Mouse (Mus musculus): ENCODE results near the gene Zbtb38. TPM values are rescaled to one million over a fixed set of nuclear protein-coding genes. Genes with fewer than 3 reads are reported as not detected.

Zbtb38 gene
- polyA plus RNA-seq, 1 experiment = 14.8 TPM

DNA sequence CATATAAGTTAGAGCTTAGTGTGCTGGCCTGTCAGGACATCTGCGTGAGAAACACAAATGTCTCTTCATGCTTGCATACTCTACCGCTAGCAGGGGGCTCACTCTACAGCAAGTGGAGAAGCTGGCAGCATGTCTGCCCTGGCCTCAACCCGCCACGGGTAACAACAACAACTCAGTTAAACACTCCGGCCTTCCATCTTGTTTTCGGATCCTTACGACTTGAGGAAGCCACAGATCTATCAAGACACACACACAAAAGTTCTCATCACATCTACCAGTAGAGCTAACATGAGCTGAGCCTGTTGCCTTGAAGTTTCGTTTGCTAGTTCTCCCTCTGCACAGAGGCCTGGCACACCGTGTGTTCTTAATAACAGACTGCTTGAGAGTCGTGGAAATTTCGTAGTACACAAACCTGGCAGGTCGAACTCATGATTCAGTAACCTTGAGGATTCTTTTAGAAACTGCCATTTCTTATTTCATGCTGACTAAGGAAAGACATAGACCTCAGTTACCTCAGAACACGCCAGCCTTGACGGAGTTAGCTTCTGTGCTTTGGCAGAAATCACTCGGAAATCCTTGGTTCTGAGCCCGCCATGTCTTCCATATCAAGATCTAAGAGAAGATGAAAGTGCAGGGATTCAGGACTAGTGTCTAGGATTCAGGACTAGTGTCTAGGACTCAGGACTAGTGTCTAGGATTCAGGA is 34.8 kb downstream of the Zbtb38 start:
- Histone ChIP-seq H3K27ac (ENCODE audit: control insufficient read depth, insufficient read depth, low read depth, low read length, poor library complexity) (no peak overlapping the region), H3K4me3 (replicated peaks; ENCODE audit: control insufficient read depth, low read depth, low read length) (no peak overlapping the region), H3K4me1 (ENCODE audit: control insufficient read depth, insufficient read depth, low read length) (peaks cover 3% of the 10 kb centered on the region)
- 89% methylated on average over 16 of the region's 16 CpGs for WGBS
- TF ChIP-seq CTCF (IDR thresholded peaks at IDR 0.05; ENCODE audit: control insufficient read depth, insufficient read depth, low read length) (no peak), POLR2A (IDR thresholded peaks at IDR 0.05; ENCODE audit: borderline replicate concordance, control insufficient read depth, low read depth, low read length) (no peak)

GRCm38 (mm10) chr9:96716735-96717444 is 35.7 kb downstream of the Zbtb38 start:
- TF ChIP-seq POLR2A (IDR thresholded peaks at IDR 0.05; ENCODE audit: borderline replicate concordance, control insufficient read depth, low read depth, low read length) (no peak), CTCF (IDR thresholded peaks at IDR 0.05; ENCODE audit: control insufficient read depth, insufficient read depth, low read length) (no peak)
- Histone ChIP-seq H3K27ac (ENCODE audit: control insufficient read depth, insufficient read depth, low read depth, low read length, poor library complexity) (no peak overlapping the region; the same call in 1 of the 2 replicates), H3K4me3 (replicated peaks; ENCODE audit: control insufficient read depth, low read depth, low read length) (no peak overlapping the region), H3K4me1 (ENCODE audit: control insufficient read depth, insufficient read depth, low read length) (peaks cover 3% of the 10 kb centered on the region)
- WGBS = 76% methylated on average over 14 of the region's 14 CpGs

DNA sequence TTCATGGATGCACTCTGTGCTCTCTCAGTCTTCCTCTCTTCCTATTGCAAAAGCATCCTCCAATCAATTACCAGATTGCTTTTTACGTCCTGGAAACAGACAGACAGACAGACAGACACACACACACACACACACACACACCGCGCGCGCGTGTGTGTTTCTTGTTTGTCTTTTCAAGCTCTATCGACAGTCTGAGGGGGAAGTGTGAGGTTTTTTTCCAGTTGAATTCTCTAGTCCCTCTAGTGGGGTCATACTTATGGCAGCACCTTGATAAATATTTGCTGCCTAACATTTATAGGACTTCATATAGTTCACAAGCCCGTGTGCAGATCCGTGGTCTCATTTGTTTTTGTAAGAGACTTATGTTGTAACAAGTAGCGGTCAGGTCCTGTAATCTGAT is 36.5 kb downstream of the Zbtb38 start:
- peaks cover 3% of the 10 kb centered on the region for H3K4me1 ChIP-seq (ENCODE audit: control insufficient read depth, insufficient read depth, low read length)
- WGBS = 48% methylated on average over 10 of the region's 10 CpGs
- TF ChIP-seq CTCF (IDR thresholded peaks at IDR 0.05; ENCODE audit: control insufficient read depth, insufficient read depth, low read length) (no peak), POLR2A (IDR thresholded peaks at IDR 0.05; ENCODE audit: borderline replicate concordance, control insufficient read depth, low read depth, low read length) (no peak)
- H3K27ac ChIP-seq (ENCODE audit: control insufficient read depth, insufficient read depth, low read depth, low read length, poor library complexity) = no peak overlapping the region
- no peak overlapping the region for H3K4me3 ChIP-seq (replicated peaks; ENCODE audit: control insufficient read depth, low read depth, low read length)

- Histone ChIP-seq H3K27ac (ENCODE audit: control insufficient read depth, insufficient read depth, low read depth, low read length, poor library complexity) (no peak overlapping the region), H3K4me3 (replicated peaks; ENCODE audit: control insufficient read depth, low read depth, low read length) (no peak overlapping the region), H3K4me1 (ENCODE audit: control insufficient read depth, insufficient read depth, low read length) (peaks cover 3% of the 10 kb centered on the region)
- 90% methylated on average over 11 of the region's 11 CpGs for WGBS
- TF ChIP-seq CTCF (IDR thresholded peaks at IDR 0.05; ENCODE audit: control insufficient read depth, insufficient read depth, low read length) (no peak), POLR2A (IDR thresholded peaks at IDR 0.05; ENCODE audit: borderline replicate concordance, control insufficient read depth, low read depth, low read length) (no peak)
Measured at GRCm38 (mm10) chr9:96715171-96715570, 37.5 kb downstream of the Zbtb38 start.

- H3K27ac ChIP-seq (ENCODE audit: control insufficient read depth, insufficient read depth, low read depth, low read length, poor library complexity) = no peak overlapping the region
- WGBS = 68% methylated on average over 14 of the region's 14 CpGs
- no peak for TF ChIP-seq POLR2A (IDR thresholded peaks at IDR 0.05; ENCODE audit: borderline replicate concordance, control insufficient read depth, low read depth, low read length)
- no peak for TF ChIP-seq CTCF (IDR thresholded peaks at IDR 0.05; ENCODE audit: control insufficient read depth, insufficient read depth, low read length)
- peak overlapping the region; percentile 57 for H3K4me3 ChIP-seq (replicated peaks; ENCODE audit: control insufficient read depth, low read depth, low read length)
- H3K4me1 ChIP-seq (ENCODE audit: control insufficient read depth, insufficient read depth, low read length) = peaks cover 3% of the 10 kb centered on the region
Measured at GRCm38 (mm10) chr9:96713472-96714390, 38.9 kb downstream of the Zbtb38 start.

GRCm38 (mm10) chr9:96712758-96713471 is 39.7 kb downstream of the Zbtb38 start:
- Histone ChIP-seq H3K27ac (ENCODE audit: control insufficient read depth, insufficient read depth, low read depth, low read length, poor library complexity) (no peak overlapping the region), H3K4me3 (replicated peaks; ENCODE audit: control insufficient read depth, low read depth, low read length) (peak overlapping the region; percentile 57), H3K4me1 (ENCODE audit: control insufficient read depth, insufficient read depth, low read length) (peaks cover 3% of the 10 kb centered on the region)
- TF ChIP-seq POLR2A (IDR thresholded peaks at IDR 0.05; ENCODE audit: borderline replicate concordance, control insufficient read depth, low read depth, low read length) = peak; percentile 23; the same call in 1 of the 2 replicates
- no peak for TF ChIP-seq CTCF (IDR thresholded peaks at IDR 0.05; ENCODE audit: control insufficient read depth, insufficient read depth, low read length)
- 47% methylated on average over 14 of the region's 14 CpGs for WGBS

GRCm38 (mm10) chr9:96712045-96712444 is 40.6 kb downstream of the Zbtb38 start:
- peaks cover 3% of the 10 kb centered on the region for H3K4me1 ChIP-seq (ENCODE audit: control insufficient read depth, insufficient read depth, low read length)
- 88% methylated on average over 12 of the region's 12 CpGs for WGBS
- TF ChIP-seq CTCF (IDR thresholded peaks at IDR 0.05; ENCODE audit: control insufficient read depth, insufficient read depth, low read length) = no peak
- TF ChIP-seq POLR2A (IDR thresholded peaks at IDR 0.05; ENCODE audit: borderline replicate concordance, control insufficient read depth, low read depth, low read length) = no peak
- no peak overlapping the region for H3K4me3 ChIP-seq (replicated peaks; ENCODE audit: control insufficient read depth, low read depth, low read length)
- no peak overlapping the region for H3K27ac ChIP-seq (ENCODE audit: control insufficient read depth, insufficient read depth, low read depth, low read length, poor library complexity)
